Mouse (Mus musculus) testis, adult 2 months (tissue): Measurements from ENCODE around the gene Cdh1. TPM values are rescaled to one million over a fixed set of nuclear protein-coding genes. Genes with fewer than 3 reads are reported as not detected.

ENCODE experiments used
- H3K27ac ChIP-seq: fragments of 200-500 bp; 2 replicates; pipeline ENCODE4 v1.5.1; 2012; ENCODE audit warnings: low read depth, low read length; ENCODE audit not compliant: control insufficient read depth, insufficient read depth
- H3K27me3 ChIP-seq: fragments of 200-500 bp; 2 replicates; pipeline ENCODE4 v1.6.1; 2012; ENCODE audit warnings: mild to moderate bottlenecking, low read length, moderate library complexity; ENCODE audit not compliant: control insufficient read depth, insufficient read depth
- H3K36me3 ChIP-seq: fragments of 200-500 bp; 2 replicates; pipeline ENCODE4 v1.6.1; 2012; ENCODE audit warnings: mild to moderate bottlenecking, low read length; ENCODE audit not compliant: control insufficient read depth, insufficient read depth
- H3K4me1 ChIP-seq: fragments of 200-500 bp; 2 replicates; pipeline ENCODE4 v1.6.1; 2012; ENCODE audit warnings: low read length; ENCODE audit not compliant: control insufficient read depth, insufficient read depth
- H3K4me3 ChIP-seq: fragments of 200-500 bp; 2 replicates; pipeline ENCODE4 v1.5.1; 2012; ENCODE audit warnings: low read depth, mild to moderate bottlenecking, low read length, moderate library complexity, mixed read lengths; ENCODE audit not compliant: control insufficient read depth
- CTCF ChIP-seq: fragments of 200-500 bp; IDR thresholded peaks from 2 replicates; pipeline ENCODE4 v1.5.1; 2012; ENCODE audit warnings: low read depth, mild to moderate bottlenecking, inconsistent platforms, low read length, moderate library complexity; ENCODE audit not compliant: control insufficient read depth, insufficient read depth, insufficient replicate concordance
- POLR2A ChIP-seq: fragments of 200-500 bp; IDR thresholded peaks from 2 replicates; pipeline ENCODE4 v1.6.1; 2012; ENCODE audit warnings: low read depth, mild to moderate bottlenecking, inconsistent platforms, low read length, moderate library complexity; ENCODE audit not compliant: control insufficient read depth
- polyA plus RNA-seq: library from polyadenylated mRNA; depleted of rRNA; stranded (reverse); fragments of >200 nt; gene quantifications from 2 replicates; pipeline ENCODE4 v1.2.3, GENCODE M21; 2012

Gene Cdh1
- polyA plus RNA-seq, 1 experiment: 0.48 TPM

GRCm38 (mm10) chr8:106644957-106645356 lies 41.8 kb downstream of the Cdh1 start:
- no peak overlapping the region for H3K4me3 ChIP-seq
- no peaks in the 10 kb centered on the region for H3K27me3 ChIP-seq
- no peaks in the 10 kb centered on the region; the same call in 1 of the 2 replicates for H3K4me1 ChIP-seq
- no peak overlapping the region for H3K27ac ChIP-seq
- H3K36me3 ChIP-seq: no peaks in the 10 kb centered on the region
- TF ChIP-seq CTCF (no peak), POLR2A (no peak)

GRCm38 (mm10) chr8:106646153-106646552 lies 43.0 kb downstream of the Cdh1 start:
- no peak overlapping the region for H3K27ac ChIP-seq
- H3K4me3 ChIP-seq: no peak overlapping the region
- TF ChIP-seq CTCF: no peak
- no peak for TF ChIP-seq POLR2A
- H3K36me3 ChIP-seq: no peaks in the 10 kb centered on the region
- H3K27me3 ChIP-seq: no peaks in the 10 kb centered on the region
- H3K4me1 ChIP-seq: no peaks in the 10 kb centered on the region; the same call in 1 of the 2 replicates

- Histone ChIP-seq H3K4me1 (no peaks in the 10 kb centered on the region; the same call in 1 of the 2 replicates), H3K27me3 (no peaks in the 10 kb centered on the region), H3K4me3 (no peak overlapping the region), H3K27ac (no peak overlapping the region), H3K36me3 (no peaks in the 10 kb centered on the region)
- no peak for TF ChIP-seq POLR2A
These were observed 43.6 kb downstream of the Cdh1 start for GRCm38 (mm10) chr8:106646731-106647130.

- H3K27me3 ChIP-seq: no peaks in the 10 kb centered on the region
- no peak overlapping the region for H3K27ac ChIP-seq
- H3K4me1 ChIP-seq: no peaks in the 10 kb centered on the region; the same call in 1 of the 2 replicates
- TF ChIP-seq CTCF (peak; percentile 33; the same call in 1 of the 2 replicates), POLR2A (no peak)
- no peak overlapping the region for H3K4me3 ChIP-seq
- H3K36me3 ChIP-seq: no peaks in the 10 kb centered on the region
These were observed 44.2 kb downstream of the Cdh1 start for GRCm38 (mm10) chr8:106647387-106647786.

GRCm38 (mm10) chr8:106648421-106648820 lies 45.3 kb downstream of the Cdh1 start:
- no peak for TF ChIP-seq POLR2A
- TF ChIP-seq CTCF: no peak
- Histone ChIP-seq H3K27ac (no peak overlapping the region), H3K36me3 (no peaks in the 10 kb centered on the region), H3K4me3 (no peak overlapping the region), H3K4me1 (no peaks in the 10 kb centered on the region), H3K27me3 (no peaks in the 10 kb centered on the region)

- Histone ChIP-seq H3K4me3 (no peak overlapping the region), H3K36me3 (no peaks in the 10 kb centered on the region), H3K27ac (no peak overlapping the region), H3K4me1 (no peaks in the 10 kb centered on the region), H3K27me3 (no peaks in the 10 kb centered on the region)
- TF ChIP-seq CTCF (no peak), POLR2A (no peak)
These were observed 48.8 kb downstream of the Cdh1 start for GRCm38 (mm10) chr8:106651994-106652393.

GRCm38 (mm10) chr8:106656046-106656445 lies 52.9 kb downstream of the Cdh1 start:
- Histone ChIP-seq H3K4me3 (no peak overlapping the region), H3K36me3 (no peaks in the 10 kb centered on the region), H3K27me3 (no peaks in the 10 kb centered on the region), H3K4me1 (no peaks in the 10 kb centered on the region), H3K27ac (no peak overlapping the region)
- no peak for TF ChIP-seq POLR2A
- no peak for TF ChIP-seq CTCF

- Histone ChIP-seq H3K36me3 (no peaks in the 10 kb centered on the region), H3K27ac (no peak overlapping the region), H3K27me3 (no peaks in the 10 kb centered on the region), H3K4me1 (peaks cover 4% of the 10 kb centered on the region; the same call in 1 of the 2 replicates), H3K4me3 (no peak overlapping the region)
- no peak for TF ChIP-seq CTCF
- no peak for TF ChIP-seq POLR2A
These were observed 69.6 kb downstream of the Cdh1 start for GRCm38 (mm10) chr8:106672786-106673185.
